Mouse (Mus musculus) ES-E14 (cell line): ENCODE measurements around the gene Nav1.

Experiments
- CHD2 ChIP-seq: IDR thresholded peaks from 2 replicates; pipeline ENCODE4 v1.6.1; 2014; ENCODE audit warnings: mild to moderate bottlenecking, low read depth, low read length, inconsistent platforms
- HCFC1 ChIP-seq: IDR thresholded peaks from 2 replicates; pipeline ENCODE4 v1.6.1; 2012; ENCODE audit warnings: low read length, inconsistent platforms, borderline replicate concordance; ENCODE audit not compliant: insufficient read depth
- MAFK ChIP-seq: IDR thresholded peaks from 2 replicates; pipeline ENCODE4 v1.6.1; 2014; ENCODE audit warnings: mild to moderate bottlenecking, low read depth, low read length, inconsistent platforms; ENCODE audit not compliant: insufficient read depth
- ZNF384 ChIP-seq: IDR thresholded peaks from 2 replicates; pipeline ENCODE4 v1.6.1; 2012; ENCODE audit warnings: low read depth, low read length, inconsistent platforms

GRCm38 (mm10) chr1:135626218-135626617 is 19.1 kb upstream of the Nav1 start:
- TF ChIP-seq CHD2, result no peak
- no peak for TF ChIP-seq HCFC1
- no peak for TF ChIP-seq MAFK
- no peak for TF ChIP-seq ZNF384
